Mouse (Mus musculus) lung, postnatal 14 days (tissue): Measurements from ENCODE around the gene 1700017B05Rik.
"Not testable (repeated sequence)": the region's sequence is repeated elsewhere in the genome, so short reads cannot be mapped to it uniquely, and the experiment has no call there.

Source experiments
- DNase-seq: peaks from one replicate; pipeline ENCODE4 v3.0.0; 2021

The 1700017B05Rik gene

GRCm38 (mm10) chr9:57212448-57213222, 49.8 kb downstream of the 1700017B05Rik start:
- no peak for DNase-seq

- peak; percentile 59 for DNase-seq
Observed at GRCm38 (mm10) chr9:57209316-57209715, 53.1 kb downstream of the 1700017B05Rik start.

- DNase-seq = no peak
Observed at GRCm38 (mm10) chr9:57206896-57207295, 55.5 kb downstream of the 1700017B05Rik start.

- DNase-seq = not testable (repeated sequence)
Observed at GRCm38 (mm10) chr9:57203571-57203970, 58.8 kb downstream of the 1700017B05Rik start.
